Mouse (Mus musculus) myocyte (in vitro differentiated cells): ENCODE data around the gene Ckap2l. TPM values are rescaled to one million over a fixed set of nuclear protein-coding genes. Genes with fewer than 3 reads are reported as not detected.

Experiments used
- H3K27me3 ChIP-seq: one replicate; pipeline ENCODE4 v1.6.1; 2011; ENCODE audit not compliant: control insufficient read depth, insufficient read depth, insufficient read length
- H3K36me3 ChIP-seq: one replicate; pipeline ENCODE4 v1.6.1; 2011; ENCODE audit not compliant: control insufficient read depth, insufficient read depth
- H3K4me2 ChIP-seq: one replicate; pipeline ENCODE4 v1.6.1; 2011; ENCODE audit warnings: low read depth, control low read depth
- H3K4me3 ChIP-seq: one replicate; pipeline ENCODE4 v1.5.1; 2011; ENCODE audit warnings: mild to moderate bottlenecking, control low read depth, moderate library complexity
- H3K79me2 ChIP-seq: one replicate; pipeline ENCODE4 v1.6.1; 2011; ENCODE audit not compliant: control insufficient read depth, insufficient read depth
- H3ac ChIP-seq: one replicate; pipeline ENCODE4 v1.6.1; 2011; ENCODE audit not compliant: control insufficient read depth, insufficient read length
- CEBPB ChIP-seq: IDR thresholded peaks from 2 replicates; pipeline ENCODE4 v1.6.1; 2011; ENCODE audit warnings: mild to moderate bottlenecking, moderate library complexity; ENCODE audit not compliant: poor library complexity, insufficient read depth, severe bottlenecking
- E2F4 ChIP-seq: IDR thresholded peaks from one replicate; pipeline ENCODE4 v1.6.1; 2011; ENCODE audit warnings: mild to moderate bottlenecking, control low read depth, moderate library complexity; ENCODE audit not compliant: insufficient read depth
- MAX ChIP-seq: IDR thresholded peaks from one replicate; pipeline ENCODE4 v1.6.1; 2011; ENCODE audit warnings: low read depth, mild to moderate bottlenecking, control low read depth
- MYOD1 ChIP-seq, 3 experiments: IDR thresholded peaks; one replicate each; pipeline ENCODE4 v1.6.1; 2011; ENCODE audit warnings: control low read depth in 2 of 3, low read depth in 2 of 3, mild to moderate bottlenecking in 2 of 3, moderate library complexity in 1 of 3; ENCODE audit not compliant: insufficient read length in 2 of 3, control insufficient read depth in 1 of 3
- MYOG ChIP-seq, 3 experiments: IDR thresholded peaks; one replicate each; pipeline ENCODE4 v1.6.1; 2011; ENCODE audit warnings: control low read depth in 2 of 3, low read depth in 2 of 3, mild to moderate bottlenecking in 2 of 3; ENCODE audit not compliant: insufficient read length in 2 of 3, control insufficient read depth in 1 of 3, insufficient read depth in 1 of 3
- POLR2A ChIP-seq: IDR thresholded peaks from one replicate; pipeline ENCODE4 v1.6.1; 2011; ENCODE audit warnings: low read depth, mild to moderate bottlenecking, control low read depth, moderate library complexity; ENCODE audit not compliant: insufficient read length
- POLR2AphosphoS2 ChIP-seq: IDR thresholded peaks from one replicate; pipeline ENCODE4 v1.6.1; 2011; ENCODE audit warnings: low read depth, control low read depth; ENCODE audit not compliant: insufficient read length
- REST ChIP-seq: IDR thresholded peaks from one replicate; pipeline ENCODE4 v1.6.1; 2011; ENCODE audit warnings: mild to moderate bottlenecking, control low read depth, moderate library complexity; ENCODE audit not compliant: insufficient read depth, insufficient read length
- SRF ChIP-seq: IDR thresholded peaks from one replicate; pipeline ENCODE4 v1.6.1; 2011; ENCODE audit warnings: low read depth; ENCODE audit not compliant: control insufficient read depth, insufficient read length
- TCF12 ChIP-seq: IDR thresholded peaks from one replicate; pipeline ENCODE4 v1.6.1; 2011; ENCODE audit warnings: mild to moderate bottlenecking, control low read depth; ENCODE audit not compliant: poor library complexity, insufficient read depth, severe bottlenecking
- TCF3 ChIP-seq: IDR thresholded peaks from one replicate; pipeline ENCODE4 v1.6.1; 2011; ENCODE audit warnings: low read depth, control low read depth; ENCODE audit not compliant: insufficient read length
- USF1 ChIP-seq: IDR thresholded peaks from one replicate; pipeline ENCODE4 v1.6.1; 2011; ENCODE audit warnings: low read depth, mild to moderate bottlenecking, control low read depth, moderate library complexity
- polyA plus RNA-seq: library from polyadenylated mRNA; unstranded; fragments of >200 nt; fragmentation: generic; extraction: Trizol; gene quantifications from one replicate; pipeline ENCODE4 v1.2.1, GENCODE M21; 2012; ENCODE audit warnings: missing spikeins

Ckap2l gene
- polyA plus RNA-seq, 1 experiment = 9.9 TPM

DNA sequence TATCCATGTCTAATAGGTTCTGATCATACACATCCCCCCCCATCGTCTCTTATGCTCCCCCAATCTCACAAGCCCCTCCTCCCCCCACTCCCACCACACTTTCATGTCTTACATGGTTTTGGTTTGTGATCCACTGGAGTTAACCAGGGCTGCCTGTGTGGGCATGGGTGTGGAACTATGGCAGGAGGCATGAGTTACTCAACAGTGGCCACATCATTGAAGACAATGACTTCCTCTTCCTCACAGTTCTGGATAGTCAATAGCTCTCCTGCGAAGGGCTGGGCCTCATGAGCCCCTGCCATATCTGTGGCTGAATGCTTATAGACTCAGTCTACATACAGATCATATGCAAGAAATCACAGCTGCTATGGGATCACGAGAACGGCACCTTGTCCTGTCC is 31.2 kb upstream of the Ckap2l start:
- H3K4me3 ChIP-seq = no peak overlapping the region
- no peak overlapping the region for H3K4me2 ChIP-seq
- H3K79me2 ChIP-seq = no peaks in the 10 kb centered on the region
- no peak for TF ChIP-seq SRF
- TF ChIP-seq MAX = no peak
- TF ChIP-seq CEBPB = no peak
- TF ChIP-seq POLR2A = no peak
- TF ChIP-seq MYOD1 (IDR thresholded peaks at IDR 0.05; ENCODE audit: control insufficient read depth in 1 of 3, insufficient read length in 2 of 3, low read depth in 2 of 3) = no peak
- TF ChIP-seq MYOG (IDR thresholded peaks at IDR 0.05; ENCODE audit: control insufficient read depth in 1 of 3, insufficient read depth in 1 of 3, insufficient read length in 2 of 3, low read depth in 2 of 3) = no peak
- TF ChIP-seq TCF12 = no peak
- TF ChIP-seq E2F4 = no peak
- no peak for TF ChIP-seq REST
- no peak for TF ChIP-seq TCF3
- TF ChIP-seq USF1 = no peak
- no peak for TF ChIP-seq POLR2AphosphoS2
- no peaks in the 10 kb centered on the region for H3K36me3 ChIP-seq
- no peak overlapping the region for H3ac ChIP-seq
- no peaks in the 10 kb centered on the region for H3K27me3 ChIP-seq

DNA sequence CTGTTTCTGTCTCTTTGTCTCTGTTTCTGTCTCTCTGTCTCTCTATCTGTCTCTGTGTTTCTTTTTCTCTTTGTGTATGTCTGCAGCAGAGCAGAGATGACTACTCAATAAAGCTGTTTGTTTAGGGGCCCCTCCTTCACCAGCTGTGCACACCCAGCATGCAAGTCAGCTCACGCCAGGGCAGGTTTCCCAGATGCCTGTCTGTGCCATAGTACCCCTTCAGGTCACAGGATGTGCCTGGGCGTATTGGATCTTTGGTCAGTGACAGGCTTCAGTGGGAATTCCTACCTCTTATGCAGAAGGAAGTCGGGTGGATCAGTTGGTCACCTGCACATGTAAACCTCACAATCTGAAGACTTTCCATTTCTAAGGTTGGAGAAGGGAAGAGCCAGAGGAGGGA is 27.2 kb upstream of the Ckap2l start:
- no peak overlapping the region for H3ac ChIP-seq
- H3K36me3 ChIP-seq = no peaks in the 10 kb centered on the region
- H3K4me3 ChIP-seq = no peak overlapping the region
- TF ChIP-seq REST = no peak
- TF ChIP-seq TCF3 = no peak
- TF ChIP-seq E2F4 = no peak
- no peak for TF ChIP-seq USF1
- TF ChIP-seq MAX = no peak
- no peak for TF ChIP-seq MYOD1 (IDR thresholded peaks at IDR 0.05; ENCODE audit: control insufficient read depth in 1 of 3, insufficient read length in 2 of 3, low read depth in 2 of 3)
- no peak for TF ChIP-seq POLR2A
- TF ChIP-seq CEBPB = no peak
- H3K4me2 ChIP-seq = no peak overlapping the region
- no peaks in the 10 kb centered on the region for H3K27me3 ChIP-seq
- no peaks in the 10 kb centered on the region for H3K79me2 ChIP-seq

DNA sequence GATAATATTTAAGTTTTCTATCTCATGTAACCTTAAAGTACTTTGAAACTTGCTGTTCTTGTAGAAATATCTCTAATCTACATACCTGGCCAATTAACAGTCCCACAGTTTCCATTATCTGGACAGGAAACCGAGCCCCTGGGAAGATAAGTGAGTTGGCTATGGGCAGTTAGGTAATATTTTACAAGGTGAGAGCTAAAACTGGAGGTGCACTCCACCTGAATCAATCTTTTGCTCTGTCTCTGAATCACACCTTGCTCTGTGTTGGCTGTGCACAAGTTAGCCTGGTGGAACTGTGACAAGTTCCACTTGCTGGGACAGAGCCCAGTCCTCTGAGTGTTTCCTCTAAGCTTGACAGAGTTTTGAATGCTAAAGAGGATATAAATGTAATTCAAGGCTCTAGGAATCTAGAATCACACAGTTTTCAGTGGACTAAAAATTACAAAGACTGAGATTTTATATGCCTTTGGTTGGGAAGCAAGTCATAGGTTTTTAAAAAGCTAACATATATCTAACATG is 25.2 kb upstream of the Ckap2l start:
- Histone ChIP-seq H3K79me2 (no peaks in the 10 kb centered on the region), H3K4me3 (no peak overlapping the region), H3K4me2 (no peak overlapping the region), H3ac (no peak overlapping the region), H3K36me3 (no peaks in the 10 kb centered on the region), H3K27me3 (no peaks in the 10 kb centered on the region)
- TF ChIP-seq MYOG (IDR thresholded peaks at IDR 0.05; ENCODE audit: control insufficient read depth in 1 of 3, insufficient read depth in 1 of 3, insufficient read length in 2 of 3, low read depth in 2 of 3) (no peak), POLR2A (no peak), TCF3 (no peak), E2F4 (no peak), CEBPB (no peak), USF1 (no peak), SRF (no peak), MYOD1 (IDR thresholded peaks at IDR 0.05; ENCODE audit: control insufficient read depth in 1 of 3, insufficient read length in 2 of 3, low read depth in 2 of 3) (no peak), REST (no peak), MAX (no peak), TCF12 (no peak), POLR2AphosphoS2 (no peak)

DNA sequence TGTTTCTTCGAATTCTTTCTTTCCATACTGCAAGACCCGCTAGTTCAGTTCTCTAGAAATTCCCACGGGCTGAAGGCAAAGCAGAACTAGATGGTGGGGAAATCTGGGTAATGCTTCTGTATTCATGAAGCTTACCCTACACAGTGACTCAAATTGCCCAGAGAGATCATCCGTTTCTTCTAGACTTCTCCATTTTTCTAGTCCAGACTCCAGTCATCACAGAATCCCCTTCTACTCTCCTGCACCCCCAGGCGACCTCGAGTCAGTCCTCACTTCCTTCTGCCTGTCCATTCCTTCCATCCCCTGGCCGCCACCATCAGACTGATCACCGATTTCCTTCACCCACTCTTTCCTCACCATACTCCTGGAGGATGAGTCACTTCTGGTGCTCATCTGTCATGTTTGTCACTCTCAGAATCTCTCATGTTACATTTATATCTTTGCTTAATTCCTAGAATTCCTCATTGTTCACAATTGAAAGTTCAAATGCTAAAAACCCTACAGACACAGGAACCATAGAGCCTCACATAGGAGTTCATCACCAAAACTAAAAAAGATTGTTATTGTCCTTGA is 23.1 kb upstream of the Ckap2l start:
- TF ChIP-seq MAX = no peak
- no peak for TF ChIP-seq TCF12
- TF ChIP-seq MYOD1 (IDR thresholded peaks at IDR 0.05; ENCODE audit: control insufficient read depth in 1 of 3, insufficient read length in 2 of 3, low read depth in 2 of 3) = peak in 2 of 3 experiments; percentile 1 to 15

DNA sequence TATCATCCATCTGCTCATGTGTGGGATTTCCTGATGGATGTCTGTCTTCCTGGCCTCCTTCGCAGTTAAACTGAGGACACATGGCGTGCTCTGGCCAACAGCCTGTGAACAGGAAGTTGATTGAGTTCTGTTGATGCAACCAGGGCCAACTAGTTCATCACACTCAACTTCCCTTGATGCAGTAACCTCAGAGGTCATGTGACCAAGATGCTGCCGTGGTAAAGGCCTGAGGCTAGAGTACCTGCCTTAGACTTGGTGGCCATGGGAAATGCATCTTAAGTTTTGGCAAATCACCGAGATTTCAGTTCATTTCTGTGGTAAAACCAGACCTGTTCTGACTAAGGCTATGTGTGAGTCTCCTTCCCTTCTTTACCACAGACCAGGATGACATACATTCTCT is 18.8 kb upstream of the Ckap2l start:
- H3K4me2 ChIP-seq = no peak overlapping the region

More for the DNA sequence above, 23.1 kb upstream of the Ckap2l start:
- no peak overlapping the region for H3ac ChIP-seq
- no peaks in the 10 kb centered on the region for H3K36me3 ChIP-seq
- H3K27me3 ChIP-seq = no peaks in the 10 kb centered on the region
- no peak overlapping the region for H3K4me2 ChIP-seq
- H3K79me2 ChIP-seq = no peaks in the 10 kb centered on the region
- H3K4me3 ChIP-seq = no peak overlapping the region

More for the DNA sequence above, 18.8 kb upstream of the Ckap2l start:
- no peak overlapping the region for H3ac ChIP-seq
- H3K27me3 ChIP-seq = no peaks in the 10 kb centered on the region
- no peaks in the 10 kb centered on the region for H3K36me3 ChIP-seq
- TF ChIP-seq CEBPB = no peak
- peak; percentile 58 for TF ChIP-seq USF1
- TF ChIP-seq TCF3 = no peak
- no peak for TF ChIP-seq REST
- TF ChIP-seq SRF = no peak
- no peak for TF ChIP-seq TCF12
- no peak for TF ChIP-seq MAX
- no peaks in the 10 kb centered on the region for H3K79me2 ChIP-seq
- H3K4me3 ChIP-seq = no peak overlapping the region
